Mouse (Mus musculus) ES-Bruce4 (cell line): ENCODE data around the gene Ccn5.

Experiments
- CTCF ChIP-seq: IDR thresholded peaks from one replicate; pipeline ENCODE4 v1.8.1; 2011; ENCODE audit warnings: low read depth, low read length
- POLR2A ChIP-seq: IDR thresholded peaks from one replicate; pipeline ENCODE4 v1.8.1; 2011; ENCODE audit warnings: low read length; ENCODE audit not compliant: insufficient read depth

- no peak for TF ChIP-seq POLR2A
- TF ChIP-seq CTCF = no peak
Measured at GRCm38 (mm10) chr2:163825861-163826260, 5.2 kb downstream of the Ccn5 start.
